Mouse (Mus musculus) brain, embryonic 14.5 days (tissue): Measurements from ENCODE around the gene Map1b. TPM values are rescaled to one million over a fixed set of nuclear protein-coding genes. Genes with fewer than 3 reads are reported as not detected.

ENCODE experiments used
- DNase-seq: peaks from one replicate; pipeline ENCODE4 v3.0.0-alpha.2; 2011; ENCODE audit warnings: low read depth
- CTCF ChIP-seq: fragments of 200-500 bp; IDR thresholded peaks from 2 replicates; pipeline ENCODE4 v1.5.1; 2012; ENCODE audit warnings: inconsistent platforms, mild to moderate bottlenecking, moderate library complexity, borderline replicate concordance; ENCODE audit not compliant: insufficient read depth, insufficient read length; ENCODE audit errors: extremely low read depth
- POLR2A ChIP-seq: fragments of 200-500 bp; IDR thresholded peaks from 2 replicates; pipeline ENCODE4 v1.6.1; 2012; ENCODE audit warnings: mild to moderate bottlenecking, inconsistent platforms, borderline replicate concordance; ENCODE audit not compliant: poor library complexity, insufficient read depth, insufficient read length, severe bottlenecking; ENCODE audit errors: extremely low read depth
- polyA plus RNA-seq: library from polyadenylated mRNA; depleted of rRNA; stranded (reverse); fragments of >200 nt; gene quantifications from 2 replicates; pipeline ENCODE4 v1.2.3, GENCODE M21; 2012

Map1b gene
- polyA plus RNA-seq, 1 experiment, result 338 TPM

DNA sequence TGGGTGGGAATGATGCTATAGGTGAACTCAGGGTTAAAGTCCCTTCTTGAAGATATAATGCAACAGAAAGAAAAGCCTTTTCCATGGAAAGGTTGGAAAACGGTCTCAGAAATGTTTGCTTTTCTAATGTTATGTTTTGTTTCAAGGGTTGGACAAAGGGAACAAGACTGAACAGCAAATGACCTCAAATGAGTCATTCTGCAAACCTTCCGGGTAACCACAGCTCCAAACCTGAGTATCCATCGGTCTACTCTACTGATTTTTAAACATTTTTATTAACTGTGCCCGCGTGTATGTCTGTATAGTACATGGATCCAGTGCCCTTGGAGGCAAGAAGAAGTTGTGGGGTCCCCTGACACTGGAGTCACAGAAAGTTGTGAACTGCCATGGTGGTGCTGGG is 77.0 kb downstream of the Map1b start:
- no peak for DNase-seq
- no peak for TF ChIP-seq CTCF
- TF ChIP-seq POLR2A, result no peak

DNA sequence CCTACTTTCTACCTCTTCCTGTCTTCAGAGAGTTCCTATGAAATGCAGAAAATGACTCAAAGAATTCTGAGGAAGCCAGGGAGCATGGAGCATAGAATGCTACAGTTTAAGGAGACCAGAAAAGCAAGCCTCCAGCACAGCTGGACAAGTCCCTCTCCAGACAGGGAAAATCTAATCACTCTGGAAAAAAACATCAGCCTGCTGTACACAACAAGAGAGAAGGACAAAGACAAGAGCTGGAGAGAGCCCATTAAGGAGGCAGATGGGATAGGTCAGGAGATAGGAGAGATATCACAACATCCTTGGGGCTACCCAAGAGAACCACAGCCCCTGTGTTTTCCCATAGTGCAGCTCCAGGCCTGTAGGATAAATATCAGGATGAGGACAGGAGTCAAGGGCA is 79.3 kb downstream of the Map1b start:
- no peak for TF ChIP-seq POLR2A
- TF ChIP-seq CTCF, result no peak
- DNase-seq, result no peak

DNA sequence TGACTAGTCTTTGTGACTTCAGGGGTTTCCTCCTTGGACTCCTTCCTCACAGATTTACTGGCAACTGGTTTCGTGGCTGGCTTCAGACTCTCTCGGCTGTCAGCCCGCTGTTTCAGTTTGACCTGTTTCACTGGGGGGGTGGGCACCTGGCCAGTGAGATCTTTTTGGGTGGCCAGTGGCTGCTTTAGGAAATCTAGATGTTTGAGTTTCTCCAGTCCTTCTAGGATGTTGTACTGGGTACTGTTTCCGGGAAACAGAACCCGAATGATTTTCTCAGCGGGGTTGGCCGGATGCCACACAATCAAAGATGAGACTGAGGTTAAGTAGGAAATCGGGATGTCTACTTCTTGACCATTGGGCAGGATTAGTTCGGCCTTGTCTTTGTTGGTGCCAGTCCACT is 81.8 kb downstream of the Map1b start:
- no peak for DNase-seq
- TF ChIP-seq CTCF, result no peak
- no peak for TF ChIP-seq POLR2A

DNA sequence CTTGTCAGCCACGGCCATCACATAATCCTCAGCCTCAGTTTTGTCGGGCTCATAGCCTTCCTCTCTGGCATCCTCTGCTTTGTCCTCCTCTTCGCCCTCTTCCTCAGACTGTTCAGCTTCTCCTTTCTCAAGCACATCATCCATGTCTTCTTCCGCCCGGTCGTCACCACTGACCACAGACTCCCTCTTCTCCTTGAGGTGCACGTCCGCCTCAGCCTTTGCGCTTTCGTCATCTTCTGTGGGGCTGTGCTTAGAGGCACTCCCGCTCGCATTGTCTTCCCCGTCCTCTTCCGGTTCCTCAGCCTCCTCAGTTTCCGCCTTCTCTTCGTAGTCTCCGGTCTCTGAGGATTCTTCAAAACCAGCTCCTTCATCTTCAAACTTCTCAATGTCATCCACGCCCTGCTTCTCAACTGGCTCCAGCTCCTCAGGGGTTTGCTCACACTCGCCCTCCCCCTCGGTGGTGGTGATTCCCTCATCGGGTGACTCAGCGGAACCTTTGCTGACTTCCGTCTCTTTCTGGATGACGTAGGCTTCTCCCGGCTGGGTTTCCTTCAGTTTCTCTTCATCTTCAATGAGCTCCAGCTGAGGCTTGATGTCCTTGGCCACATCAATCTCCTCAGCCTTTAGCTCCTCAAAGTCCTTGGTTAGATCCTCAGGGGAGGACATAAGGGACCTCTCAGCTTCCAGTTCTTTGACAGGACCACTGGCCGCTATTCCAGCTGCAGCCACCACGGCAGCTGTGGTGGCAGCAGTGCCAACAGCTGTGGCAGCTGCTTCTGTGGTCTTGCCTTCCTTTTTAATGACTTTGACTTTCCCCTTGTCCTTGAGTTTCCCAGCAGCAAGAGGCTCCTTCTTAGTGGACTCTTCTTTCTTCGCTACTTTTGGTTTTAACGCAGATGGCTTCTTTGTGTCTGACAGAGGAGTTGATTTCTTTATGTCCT is 83.0 kb downstream of the Map1b start:
- TF ChIP-seq CTCF, result no peak
- DNase-seq, result no peak

DNA sequence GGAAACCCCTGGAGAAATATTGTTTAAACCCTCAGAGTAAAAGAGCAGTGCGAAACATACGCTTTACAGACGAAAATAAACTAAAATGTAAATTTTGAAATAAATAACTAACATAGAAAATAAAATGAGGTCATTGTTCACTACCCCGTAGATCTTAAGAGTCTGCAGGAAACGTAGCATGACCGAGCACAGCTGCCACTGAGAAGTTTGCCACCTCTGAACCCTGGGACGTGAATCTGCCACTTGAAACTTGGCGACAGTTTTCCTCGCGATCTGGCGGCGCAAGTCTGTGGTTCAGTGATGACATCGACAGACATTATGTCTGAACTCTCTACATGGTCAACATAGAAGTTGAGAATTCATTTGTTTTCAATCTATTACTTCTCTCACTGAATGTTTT is 92.8 kb downstream of the Map1b start:
- TF ChIP-seq POLR2A, result no peak
- no peak for TF ChIP-seq CTCF
- no peak for DNase-seq

DNA sequence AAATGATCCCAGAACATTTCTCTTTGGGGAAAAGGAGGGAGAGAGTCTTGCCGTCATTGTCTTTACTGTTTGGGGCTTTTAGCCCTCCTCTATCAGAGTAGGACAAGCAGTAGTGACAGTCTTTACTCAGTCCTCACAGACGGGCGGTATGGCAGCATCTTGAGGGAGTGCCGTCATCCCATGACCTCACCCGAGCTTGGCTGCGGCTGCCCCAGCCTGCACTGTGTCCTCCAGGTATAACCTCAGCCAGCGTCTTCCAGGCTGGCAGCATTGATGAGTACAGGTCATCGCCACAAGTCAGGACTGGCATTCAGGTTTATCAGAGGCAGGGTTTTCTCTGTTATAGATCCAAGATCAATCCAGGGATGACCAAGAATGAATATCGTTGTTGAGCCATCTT is 99.7 kb downstream of the Map1b start:
- TF ChIP-seq POLR2A, result no peak
- TF ChIP-seq CTCF, result no peak
- DNase-seq, result no peak

DNA sequence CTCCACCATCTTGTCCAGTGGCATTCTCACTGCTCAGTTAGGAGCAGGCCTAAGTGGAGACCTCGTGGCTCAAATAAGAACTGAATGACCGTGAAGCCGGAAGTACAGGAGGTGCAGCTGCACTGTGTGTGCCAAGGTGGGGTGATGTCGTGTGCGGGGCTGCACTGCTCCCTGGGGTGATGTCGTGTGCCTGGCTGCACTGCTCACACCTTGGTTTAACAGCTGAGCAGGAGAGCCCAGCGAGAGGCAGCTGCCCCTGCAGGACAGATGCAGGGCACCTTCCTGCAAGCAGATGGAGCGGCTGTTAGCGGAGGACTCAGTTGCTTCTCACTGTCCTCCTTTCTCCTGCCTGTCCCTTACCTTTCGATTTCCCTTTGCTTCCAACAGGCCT is 102.0 kb downstream of the Map1b start:
- no peak for DNase-seq
- TF ChIP-seq POLR2A (no peak), CTCF (no peak)

DNA sequence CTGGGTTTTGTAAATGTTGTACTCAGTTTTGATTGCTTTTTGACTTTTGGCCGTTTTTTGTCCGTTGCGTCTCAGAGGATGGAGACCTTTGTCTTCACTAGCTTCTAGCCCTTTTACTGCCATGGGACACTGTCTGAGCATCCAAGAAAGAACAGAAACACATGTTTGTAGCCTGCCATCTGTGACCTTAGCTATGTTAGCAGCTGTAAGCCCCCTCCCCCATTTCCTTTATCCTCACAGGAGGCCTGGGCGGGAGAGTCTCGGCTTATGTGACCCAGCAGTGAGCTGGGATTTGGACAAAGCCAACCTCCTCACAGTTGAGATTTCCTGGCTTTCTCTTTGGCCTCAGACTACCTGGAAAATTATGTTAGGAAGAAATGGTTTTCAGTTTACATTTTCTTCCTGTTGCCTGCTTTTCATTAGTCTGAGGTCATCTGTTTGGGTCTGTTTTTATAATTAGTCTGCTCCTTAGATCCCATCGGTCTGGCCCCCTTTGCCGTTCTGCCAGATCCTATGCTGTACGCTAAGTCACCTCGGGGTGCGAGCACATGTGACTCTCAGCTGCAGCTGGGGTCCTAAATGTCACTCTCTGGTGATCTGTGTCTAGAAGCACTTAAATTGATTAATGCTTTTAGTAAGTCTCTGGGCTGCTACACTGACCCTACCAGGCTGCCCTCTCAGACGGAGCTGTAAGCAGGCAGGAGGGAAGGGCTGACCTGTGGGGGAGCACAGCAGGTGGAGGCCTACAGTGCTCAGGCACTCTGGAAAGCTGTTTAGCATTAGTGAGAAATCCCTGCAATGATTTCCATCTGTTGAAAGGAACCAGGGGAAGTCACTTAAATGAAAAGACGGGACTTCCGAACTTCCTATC is 102.6 kb downstream of the Map1b start:
- DNase-seq, result no peak
- TF ChIP-seq POLR2A (no peak), CTCF (no peak)

DNA sequence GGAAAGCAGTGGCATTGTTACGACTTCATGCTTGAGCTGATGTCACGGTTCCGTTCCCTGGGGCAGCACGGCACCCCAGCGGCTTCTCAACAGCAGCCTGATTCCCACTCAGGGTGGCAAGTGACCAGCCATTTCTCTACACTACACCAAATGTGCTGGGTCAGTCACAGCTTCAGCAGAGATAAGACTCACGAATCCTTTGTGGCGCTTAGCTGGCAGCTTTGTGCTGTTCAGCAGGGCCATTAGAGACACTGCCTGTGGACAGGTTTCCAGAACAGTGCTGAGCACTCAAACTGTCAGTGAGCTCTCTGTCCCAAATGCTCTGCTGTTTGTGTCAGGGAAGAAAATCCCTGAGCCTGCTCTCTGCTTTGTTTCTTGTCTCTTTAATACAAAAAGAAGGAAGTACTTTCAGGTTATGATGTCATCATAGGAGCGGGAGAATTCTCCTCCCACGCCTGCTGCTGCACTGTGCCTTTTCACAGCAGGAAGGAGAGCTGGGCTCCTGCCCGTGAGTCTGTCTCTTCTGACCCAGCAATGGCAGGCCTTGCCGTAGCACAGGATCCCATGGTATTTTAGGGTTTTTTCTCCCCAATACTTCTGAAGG is 103.8 kb downstream of the Map1b start:
- no peak for TF ChIP-seq POLR2A
- TF ChIP-seq CTCF, result no peak
- peak; percentile 64 for DNase-seq

DNA sequence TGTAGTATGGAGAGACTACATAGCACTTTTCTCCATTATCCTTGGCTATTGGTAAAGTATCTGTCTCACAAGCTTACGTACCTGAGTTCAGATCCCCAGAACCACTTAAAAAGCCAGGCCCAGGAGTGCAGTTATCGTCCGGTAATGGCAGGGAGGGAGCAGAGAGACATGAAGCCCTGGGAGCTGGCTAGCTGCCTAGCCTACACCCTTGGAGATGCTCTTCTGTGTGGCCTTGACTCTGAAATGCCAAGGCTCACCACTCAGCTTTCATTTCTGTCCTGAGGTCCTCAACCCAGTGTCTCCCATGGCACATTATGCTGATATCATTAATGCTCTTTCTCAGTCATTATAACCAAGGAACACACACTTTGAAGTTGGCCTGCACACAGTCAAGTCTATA is 104.6 kb downstream of the Map1b start:
- DNase-seq, result no peak
- TF ChIP-seq POLR2A (no peak), CTCF (no peak)

DNA sequence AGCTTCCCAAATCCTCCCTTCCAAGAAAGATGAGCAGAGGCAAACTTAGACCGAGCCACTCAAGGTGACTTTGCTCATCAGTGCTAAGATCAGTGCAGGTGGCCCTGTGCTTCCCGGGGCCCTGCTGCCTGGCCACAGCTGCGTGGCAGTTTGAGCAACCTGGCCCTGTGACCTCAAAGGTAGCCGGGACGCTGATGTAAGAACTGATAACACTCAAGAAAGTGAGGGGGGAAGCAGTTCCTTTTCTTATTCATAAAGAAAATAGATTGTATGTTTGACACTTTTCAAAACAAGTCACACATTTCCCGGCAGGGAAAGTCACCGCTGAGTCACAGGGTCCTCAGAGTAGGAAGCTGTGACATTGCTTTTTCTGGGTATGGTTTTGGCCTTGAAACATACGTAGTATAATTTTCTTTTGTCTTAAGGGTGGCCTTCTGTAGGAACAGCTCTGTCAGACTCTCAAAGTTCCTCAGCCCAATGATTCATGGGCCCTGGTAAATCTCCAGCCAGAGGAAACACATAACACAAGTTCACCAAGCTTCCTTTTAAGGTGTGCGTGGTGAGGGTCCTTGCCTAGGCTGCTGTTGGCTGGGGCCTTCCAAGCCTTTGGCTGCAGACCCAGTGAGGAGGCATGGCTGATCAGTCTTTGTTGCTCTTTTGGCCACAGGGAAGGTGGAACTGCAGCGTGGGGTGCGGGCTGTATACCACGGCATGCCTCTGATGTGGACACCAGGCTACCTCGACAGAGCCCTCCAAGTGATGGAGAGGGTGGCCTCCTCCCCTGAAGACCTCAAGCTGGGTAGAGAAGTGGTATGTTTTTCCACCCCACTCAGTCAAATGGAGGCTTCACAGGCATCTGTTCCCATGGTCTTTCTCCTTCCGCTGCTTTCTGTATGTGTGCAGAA is 105.5 kb downstream of the Map1b start:
- no peak for TF ChIP-seq POLR2A
- TF ChIP-seq CTCF, result no peak
- DNase-seq, result no peak

DNA sequence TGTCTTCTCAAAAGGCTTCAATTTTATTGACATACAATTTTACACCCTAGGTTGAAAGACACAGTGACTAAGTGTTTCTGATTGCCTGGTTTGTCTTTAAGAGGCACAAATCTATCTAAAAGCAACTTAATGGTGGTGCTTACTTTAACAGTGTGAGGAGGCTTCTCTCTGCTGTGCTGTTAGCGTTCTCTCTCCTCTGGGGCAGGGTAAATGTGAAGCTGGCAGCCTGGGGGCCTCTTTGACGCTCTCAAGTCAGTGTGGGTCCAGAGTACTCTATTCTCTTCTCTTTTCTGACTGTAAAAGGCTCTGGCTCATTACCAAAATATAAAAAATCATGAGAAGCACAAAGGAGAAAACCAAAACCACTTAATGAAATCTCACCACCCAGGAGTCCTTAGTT is 107.1 kb downstream of the Map1b start:
- TF ChIP-seq POLR2A (no peak), CTCF (no peak)
- DNase-seq, result peak; percentile 67
